Mouse (Mus musculus) CD8-positive naive resting alpha-beta T cell, adult 2 months (primary cell): ENCODE data around the gene Camkk1.

ENCODE experiments used
- DNase-seq, 2 experiments: peaks; one replicate each; pipeline ENCODE4 v3.0.0; 2022; ENCODE audit warnings: low read depth in 2 of 2, low spot score in 2 of 2

Camkk1 gene

GRCm38 (mm10) chr11:73049335-73049734, 30.5 kb downstream of the Camkk1 start:
- peak; percentile 53 to 57 for DNase-seq

GRCm38 (mm10) chr11:73052795-73053194, 34.0 kb downstream of the Camkk1 start:
- DNase-seq, result no peak

- DNase-seq, result no peak
These were observed 38.9 kb downstream of the Camkk1 start for GRCm38 (mm10) chr11:73057701-73058100.

GRCm38 (mm10) chr11:73059630-73060029, 40.8 kb downstream of the Camkk1 start:
- no peak for DNase-seq

GRCm38 (mm10) chr11:73061413-73061812, 42.6 kb downstream of the Camkk1 start:
- no peak for DNase-seq

GRCm38 (mm10) chr11:73071839-73072238, 53.0 kb downstream of the Camkk1 start:
- DNase-seq, result peak in 1 of 2 experiments; percentile 72

GRCm38 (mm10) chr11:73076295-73076694, 57.5 kb downstream of the Camkk1 start:
- DNase-seq, result no peak

GRCm38 (mm10) chr11:73076733-73077132, 57.9 kb downstream of the Camkk1 start:
- DNase-seq, result no peak

- DNase-seq, result no peak
These were observed 58.5 kb downstream of the Camkk1 start for GRCm38 (mm10) chr11:73077211-73077720.

GRCm38 (mm10) chr11:73078615-73079014, 59.8 kb downstream of the Camkk1 start:
- no peak for DNase-seq

GRCm38 (mm10) chr11:73080306-73080705, 61.5 kb downstream of the Camkk1 start:
- no peak for DNase-seq

GRCm38 (mm10) chr11:73084303-73084702, 65.5 kb downstream of the Camkk1 start:
- peak in 1 of 2 experiments; percentile 39 for DNase-seq

- DNase-seq, result no peak
These were observed 66.0 kb downstream of the Camkk1 start for GRCm38 (mm10) chr11:73084804-73085231.

GRCm38 (mm10) chr11:73085391-73085790, 66.6 kb downstream of the Camkk1 start:
- DNase-seq, result no peak

- no peak for DNase-seq
These were observed 69.1 kb downstream of the Camkk1 start for GRCm38 (mm10) chr11:73087700-73088480.

- no peak for DNase-seq
These were observed 71.5 kb downstream of the Camkk1 start, which contains the start of gene Itgae for GRCm38 (mm10) chr11:73090283-73090682. TSS of gene Itgae (plus strand) at chr11:73090583.

- no peak for DNase-seq
These were observed 72.0 kb downstream of the Camkk1 start for GRCm38 (mm10) chr11:73090826-73091225.
